Mouse (Mus musculus): ENCODE measurements around the gene Rbfox2. TPM values are rescaled to one million over a fixed set of nuclear protein-coding genes. Genes with fewer than 3 reads are reported as not detected.

Gene Rbfox2
- polyA plus RNA-seq, 1 experiment = 193 TPM

GRCm38 (mm10) chr15:77079890-77080361 lies 226.9 kb downstream of the Rbfox2 start:
- no peak overlapping the region for H3K27ac ChIP-seq (ENCODE audit: insufficient read depth, low read length)
- H3K4me1 ChIP-seq (ENCODE audit: control insufficient read depth, insufficient read depth, low read length) = peaks cover 6% of the 10 kb centered on the region
- no peak overlapping the region for H3K4me3 ChIP-seq (ENCODE audit: insufficient read depth, low read length)
- TF ChIP-seq CTCF (IDR thresholded peaks at IDR 0.05; ENCODE audit: extremely low read depth, insufficient read depth, low read length) = no peak
- TF ChIP-seq POLR2A (IDR thresholded peaks at IDR 0.05; ENCODE audit: extremely low read depth, insufficient read depth, low read length) = no peak

- no peak overlapping the region for H3K4me3 ChIP-seq (ENCODE audit: insufficient read depth, low read length)
- no peak overlapping the region for H3K27ac ChIP-seq (ENCODE audit: insufficient read depth, low read length)
- H3K4me1 ChIP-seq (ENCODE audit: control insufficient read depth, insufficient read depth, low read length) = peaks cover 6% of the 10 kb centered on the region
- TF ChIP-seq CTCF (IDR thresholded peaks at IDR 0.05; ENCODE audit: extremely low read depth, insufficient read depth, low read length) (no peak), POLR2A (IDR thresholded peaks at IDR 0.05; ENCODE audit: extremely low read depth, insufficient read depth, low read length) (no peak)
Observed at GRCm38 (mm10) chr15:77079256-77079822, 227.5 kb downstream of the Rbfox2 start.

- Histone ChIP-seq H3K4me1 (ENCODE audit: control insufficient read depth, insufficient read depth, low read length) (peaks cover 6% of the 10 kb centered on the region; the same call in 1 of the 2 replicates), H3K27ac (ENCODE audit: insufficient read depth, low read length) (peak overlapping the region; percentile 26), H3K4me3 (ENCODE audit: insufficient read depth, low read length) (no peak overlapping the region)
- no peak for TF ChIP-seq CTCF (IDR thresholded peaks at IDR 0.05; ENCODE audit: extremely low read depth, insufficient read depth, low read length)
- TF ChIP-seq POLR2A (IDR thresholded peaks at IDR 0.05; ENCODE audit: extremely low read depth, insufficient read depth, low read length) = no peak
Observed at GRCm38 (mm10) chr15:77078786-77079185, 228.0 kb downstream of the Rbfox2 start.

GRCm38 (mm10) chr15:77077906-77078305 lies 228.9 kb downstream of the Rbfox2 start:
- no peak for TF ChIP-seq POLR2A (IDR thresholded peaks at IDR 0.05; ENCODE audit: extremely low read depth, insufficient read depth, low read length)
- no peak for TF ChIP-seq CTCF (IDR thresholded peaks at IDR 0.05; ENCODE audit: extremely low read depth, insufficient read depth, low read length)
- no peak overlapping the region for H3K4me3 ChIP-seq (ENCODE audit: insufficient read depth, low read length)
- peaks cover 6% of the 10 kb centered on the region; the same call in 1 of the 2 replicates for H3K4me1 ChIP-seq (ENCODE audit: control insufficient read depth, insufficient read depth, low read length)
- peak overlapping the region; percentile 7; the same call in 1 of the 2 replicates for H3K27ac ChIP-seq (ENCODE audit: insufficient read depth, low read length)

- Histone ChIP-seq H3K27ac (ENCODE audit: insufficient read depth, low read length) (no peak overlapping the region), H3K4me1 (ENCODE audit: control insufficient read depth, insufficient read depth, low read length) (peaks cover 6% of the 10 kb centered on the region; the same call in 1 of the 2 replicates), H3K4me3 (ENCODE audit: insufficient read depth, low read length) (no peak overlapping the region)
- TF ChIP-seq CTCF (IDR thresholded peaks at IDR 0.05; ENCODE audit: extremely low read depth, insufficient read depth, low read length) (no peak), POLR2A (IDR thresholded peaks at IDR 0.05; ENCODE audit: extremely low read depth, insufficient read depth, low read length) (no peak)
Observed at GRCm38 (mm10) chr15:77076523-77076922, 230.3 kb downstream of the Rbfox2 start.

GRCm38 (mm10) chr15:77072556-77073163 lies 234.1 kb downstream of the Rbfox2 start:
- H3K4me3 ChIP-seq (ENCODE audit: insufficient read depth, low read length) = no peak overlapping the region
- no peak for TF ChIP-seq POLR2A (IDR thresholded peaks at IDR 0.05; ENCODE audit: extremely low read depth, insufficient read depth, low read length)
- TF ChIP-seq CTCF (IDR thresholded peaks at IDR 0.05; ENCODE audit: extremely low read depth, insufficient read depth, low read length) = no peak
- no peak overlapping the region for H3K27ac ChIP-seq (ENCODE audit: insufficient read depth, low read length)
- H3K4me1 ChIP-seq (ENCODE audit: control insufficient read depth, insufficient read depth, low read length) = peaks cover 8% of the 10 kb centered on the region

- Histone ChIP-seq H3K4me1 (ENCODE audit: control insufficient read depth, insufficient read depth, low read length) (peaks cover 8% of the 10 kb centered on the region), H3K27ac (ENCODE audit: insufficient read depth, low read length) (no peak overlapping the region), H3K4me3 (ENCODE audit: insufficient read depth, low read length) (no peak overlapping the region)
- TF ChIP-seq CTCF (IDR thresholded peaks at IDR 0.05; ENCODE audit: extremely low read depth, insufficient read depth, low read length) = peak; percentile 34; the same call in 1 of the 2 replicates
- no peak for TF ChIP-seq POLR2A (IDR thresholded peaks at IDR 0.05; ENCODE audit: extremely low read depth, insufficient read depth, low read length)
Observed at GRCm38 (mm10) chr15:77071501-77071900, 235.3 kb downstream of the Rbfox2 start.

- TF ChIP-seq POLR2A (IDR thresholded peaks at IDR 0.05; ENCODE audit: extremely low read depth, insufficient read depth, low read length) (no peak), CTCF (IDR thresholded peaks at IDR 0.05; ENCODE audit: extremely low read depth, insufficient read depth, low read length) (no peak)
- no peak overlapping the region for H3K4me3 ChIP-seq (ENCODE audit: insufficient read depth, low read length)
- H3K4me1 ChIP-seq (ENCODE audit: control insufficient read depth, insufficient read depth, low read length) = peaks cover 8% of the 10 kb centered on the region
- H3K27ac ChIP-seq (ENCODE audit: insufficient read depth, low read length) = no peak overlapping the region
Observed at GRCm38 (mm10) chr15:77070745-77071268, 236.0 kb downstream of the Rbfox2 start.

- Histone ChIP-seq H3K4me3 (ENCODE audit: insufficient read depth, low read length) (no peak overlapping the region), H3K4me1 (ENCODE audit: control insufficient read depth, insufficient read depth, low read length) (peaks cover 8% of the 10 kb centered on the region), H3K27ac (ENCODE audit: insufficient read depth, low read length) (peak overlapping the region; percentile 79; the same call in 1 of the 2 replicates)
- no peak for TF ChIP-seq POLR2A (IDR thresholded peaks at IDR 0.05; ENCODE audit: extremely low read depth, insufficient read depth, low read length)
- TF ChIP-seq CTCF (IDR thresholded peaks at IDR 0.05; ENCODE audit: extremely low read depth, insufficient read depth, low read length) = no peak
Observed at GRCm38 (mm10) chr15:77069019-77069418, 237.8 kb downstream of the Rbfox2 start.

Measured in cortical plate, adult 2 months (tissue).